Mouse (Mus musculus) testis, adult 2 months (tissue): Measurements from ENCODE around the gene Serpina1b.
"Not testable (repeated sequence)": the region's sequence is repeated elsewhere in the genome, so short reads cannot be mapped to it uniquely, and the experiment has no call there.

Experiments
- CTCF ChIP-seq: fragments of 200-500 bp; IDR thresholded peaks from 2 replicates; pipeline ENCODE4 v1.5.1; 2012; ENCODE audit warnings: low read depth, mild to moderate bottlenecking, inconsistent platforms, low read length, moderate library complexity; ENCODE audit not compliant: control insufficient read depth, insufficient read depth, insufficient replicate concordance
- POLR2A ChIP-seq: fragments of 200-500 bp; IDR thresholded peaks from 2 replicates; pipeline ENCODE4 v1.6.1; 2012; ENCODE audit warnings: low read depth, mild to moderate bottlenecking, inconsistent platforms, low read length, moderate library complexity; ENCODE audit not compliant: control insufficient read depth

DNA sequence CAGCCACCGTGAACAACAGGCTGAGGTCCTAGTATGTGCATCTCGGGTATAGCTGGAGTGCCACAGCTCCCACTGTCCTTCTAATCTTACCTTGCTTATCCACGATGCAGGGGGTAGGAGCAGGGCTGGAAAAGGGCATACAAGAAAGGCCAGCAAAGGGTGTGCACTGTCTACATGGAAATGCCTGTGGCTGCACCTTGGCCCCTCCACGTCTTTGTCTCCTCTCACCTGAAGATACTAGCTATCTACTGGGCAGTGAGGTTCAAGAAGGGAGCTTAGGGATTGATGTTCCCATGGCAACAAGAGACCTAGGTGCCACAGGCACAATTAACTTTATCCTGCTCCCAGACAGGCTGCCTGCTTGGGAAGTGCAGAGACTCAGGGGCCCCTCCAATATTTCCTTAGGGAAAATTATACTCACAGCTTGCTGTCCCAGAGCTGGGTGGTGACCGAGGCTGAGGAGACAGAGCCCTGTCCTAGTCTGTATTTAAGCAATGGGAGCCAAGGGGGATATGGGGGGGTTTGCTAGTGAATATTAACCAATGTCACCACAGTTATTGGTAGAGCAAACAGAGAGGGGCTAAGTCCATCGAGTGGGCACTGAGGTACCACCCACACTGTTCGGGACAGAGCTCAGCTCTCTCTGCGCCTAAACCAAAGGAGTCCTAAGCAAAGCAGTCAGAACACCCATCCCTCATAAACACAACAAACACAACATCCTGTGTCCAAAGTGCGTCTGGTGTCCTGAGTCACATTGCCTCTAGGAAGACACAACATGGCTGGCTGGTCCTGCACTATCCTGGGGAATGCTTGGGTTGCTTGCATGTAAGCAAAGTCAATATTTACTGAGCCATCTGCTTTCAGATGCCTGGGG, 33.2 kb upstream of the Serpina1b start, which contains the start of gene Serpina1a:
- not testable (repeated sequence) for TF ChIP-seq CTCF, POLR2A
